Mouse (Mus musculus) C2C12 (cell line): ENCODE measurements around the gene Arhgap31. TPM values are rescaled to one million over a fixed set of nuclear protein-coding genes. Genes with fewer than 3 reads are reported as not detected.
A peak's percentile ranks its signal among the peaks of the same experiment; 100 is the strongest.

Experiments used
- H3K27me3 ChIP-seq: one replicate; pipeline ENCODE4 v1.6.1; 2011; ENCODE audit not compliant: control insufficient read depth, insufficient read depth, insufficient read length
- H3K36me3 ChIP-seq: one replicate; pipeline ENCODE4 v1.6.1; 2011; ENCODE audit not compliant: control insufficient read depth, insufficient read depth
- H3K4me3 ChIP-seq: one replicate; pipeline ENCODE4 v1.5.1; 2011; ENCODE audit warnings: mild to moderate bottlenecking, control low read depth; ENCODE audit not compliant: poor library complexity, insufficient read depth, severe bottlenecking
- H3K79me2 ChIP-seq: one replicate; pipeline ENCODE4 v1.6.1; 2011; ENCODE audit not compliant: control insufficient read depth, insufficient read depth
- H3K79me3 ChIP-seq: one replicate; pipeline ENCODE4 v1.6.1; 2011; ENCODE audit warnings: low read depth, control low read depth
- H3ac ChIP-seq: one replicate; pipeline ENCODE3; 2011; ENCODE audit warnings: low read depth; ENCODE audit not compliant: control insufficient read depth, insufficient read length
- CEBPB ChIP-seq: IDR thresholded peaks from one replicate; pipeline ENCODE4 v1.6.1; 2011; ENCODE audit warnings: low read depth, mild to moderate bottlenecking, control low read depth, moderate library complexity
- CTCF ChIP-seq: IDR thresholded peaks from one replicate; pipeline ENCODE4 v1.5.1; 2011; ENCODE audit not compliant: control insufficient read depth, insufficient read depth, insufficient read length
- FOSL1 ChIP-seq: IDR thresholded peaks from one replicate; pipeline ENCODE4 v1.8.0; 2011; ENCODE audit warnings: mild to moderate bottlenecking, low read length; ENCODE audit not compliant: poor library complexity, insufficient read depth, severe bottlenecking
- MAX ChIP-seq: IDR thresholded peaks from one replicate; pipeline ENCODE4 v1.6.1; 2011; ENCODE audit warnings: mild to moderate bottlenecking, control low read depth
- MYOD1 ChIP-seq: IDR thresholded peaks from one replicate; pipeline ENCODE4 v1.6.1; 2011; ENCODE audit warnings: low read depth; ENCODE audit not compliant: control insufficient read depth, insufficient read length
- MYOG ChIP-seq: IDR thresholded peaks from one replicate; pipeline ENCODE4 v1.6.1; 2011; ENCODE audit not compliant: control insufficient read depth, insufficient read length; ENCODE audit errors: extremely low read depth
- USF1 ChIP-seq: IDR thresholded peaks from one replicate; pipeline ENCODE4 v1.6.1; 2011; ENCODE audit warnings: low read depth, mild to moderate bottlenecking, control low read depth, moderate library complexity
- polyA plus RNA-seq: library from polyadenylated mRNA; unstranded; fragments of >200 nt; fragmentation: generic; extraction: Trizol; gene quantifications from one replicate; pipeline ENCODE4 v1.2.1, GENCODE M21; 2012; ENCODE audit warnings: missing spikeins

Arhgap31 gene
- polyA plus RNA-seq, 1 experiment = 15.7 TPM

DNA sequence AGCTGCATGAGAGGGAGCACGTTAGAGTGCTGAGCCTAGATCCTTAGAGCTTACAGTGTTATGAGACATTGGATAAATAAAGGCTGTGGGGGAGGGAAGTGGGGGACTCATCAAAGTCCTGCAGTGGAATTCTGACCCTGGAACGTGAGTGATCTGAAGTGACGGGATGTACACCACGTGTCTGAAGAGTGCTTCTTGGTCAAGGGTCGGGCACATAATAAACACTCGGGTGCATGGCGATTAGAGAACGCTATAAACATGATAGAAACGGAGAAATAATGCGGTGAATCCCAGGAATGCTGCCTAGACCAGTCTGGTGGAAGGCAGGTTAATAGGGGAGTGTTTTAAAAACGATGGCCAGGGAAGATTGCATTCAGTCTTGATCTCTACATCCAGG, 63.6 kb downstream of the Arhgap31 start:
- Histone ChIP-seq H3K36me3 (peaks cover 6% of the 10 kb centered on the region), H3ac (no peak overlapping the region), H3K79me3 (peaks cover 37% of the 10 kb centered on the region), H3K79me2 (peaks cover 84% of the 10 kb centered on the region), H3K27me3 (no peaks in the 10 kb centered on the region), H3K4me3 (no peak overlapping the region)
- TF ChIP-seq CEBPB = no peak
- no peak for TF ChIP-seq CTCF
- TF ChIP-seq MYOG = no peak
- TF ChIP-seq USF1 = no peak
- TF ChIP-seq MAX = no peak

- no peak for TF ChIP-seq MYOD1
- no peak for TF ChIP-seq USF1
Observed at GRCm38 (mm10) chr16:38648783-38649430, 64.2 kb downstream of the Arhgap31 start.

DNA sequence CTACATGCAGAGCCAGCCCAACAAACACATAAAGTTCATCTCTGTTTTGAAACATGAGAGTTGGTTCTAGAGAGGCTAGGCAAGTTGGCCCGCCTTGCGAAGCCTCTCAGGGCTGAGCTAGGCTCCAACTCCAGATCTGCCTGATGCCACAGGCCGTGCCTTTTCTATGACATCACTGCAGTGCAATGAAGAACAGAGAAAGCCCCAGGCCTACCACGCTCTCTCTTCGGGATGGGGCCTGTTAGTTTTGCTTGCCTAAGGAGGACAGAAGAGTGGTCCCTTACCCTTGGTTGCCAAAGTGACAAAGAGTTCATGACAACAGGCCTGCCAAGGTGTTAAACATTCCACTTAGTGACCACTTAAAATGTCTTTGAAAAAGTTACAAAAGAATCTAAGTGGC, 64.9 kb downstream of the Arhgap31 start:
- H3K79me3 ChIP-seq = peaks cover 42% of the 10 kb centered on the region
- no peak overlapping the region for H3ac ChIP-seq
- H3K4me3 ChIP-seq = no peak overlapping the region
- peaks cover 86% of the 10 kb centered on the region for H3K79me2 ChIP-seq
- no peaks in the 10 kb centered on the region for H3K27me3 ChIP-seq
- H3K36me3 ChIP-seq = peaks cover 6% of the 10 kb centered on the region
- no peak for TF ChIP-seq MAX
- no peak for TF ChIP-seq CEBPB
- no peak for TF ChIP-seq MYOD1
- no peak for TF ChIP-seq FOSL1
- TF ChIP-seq MYOG = no peak
- TF ChIP-seq CTCF = no peak
- no peak for TF ChIP-seq USF1

More at GRCm38 (mm10) chr16:38648783-38649430, 64.2 kb downstream of the Arhgap31 start:
- peaks cover 82% of the 10 kb centered on the region for H3K79me2 ChIP-seq
- H3K27me3 ChIP-seq = no peaks in the 10 kb centered on the region
- H3K4me3 ChIP-seq = no peak overlapping the region
- peaks cover 6% of the 10 kb centered on the region for H3K36me3 ChIP-seq
- H3K79me3 ChIP-seq = peaks cover 37% of the 10 kb centered on the region
- H3ac ChIP-seq = no peak overlapping the region

GRCm38 (mm10) chr16:38644455-38644854, 68.6 kb downstream of the Arhgap31 start:
- TF ChIP-seq MAX (no peak), MYOD1 (peak; percentile 83), USF1 (no peak), CTCF (no peak), CEBPB (no peak), FOSL1 (no peak), MYOG (no peak)
- no peak overlapping the region for H3K4me3 ChIP-seq
- H3K79me3 ChIP-seq = peaks cover 29% of the 10 kb centered on the region
- H3K79me2 ChIP-seq = peaks cover 73% of the 10 kb centered on the region
- no peak overlapping the region for H3ac ChIP-seq
- H3K27me3 ChIP-seq = no peaks in the 10 kb centered on the region
- H3K36me3 ChIP-seq = peaks cover 9% of the 10 kb centered on the region

DNA sequence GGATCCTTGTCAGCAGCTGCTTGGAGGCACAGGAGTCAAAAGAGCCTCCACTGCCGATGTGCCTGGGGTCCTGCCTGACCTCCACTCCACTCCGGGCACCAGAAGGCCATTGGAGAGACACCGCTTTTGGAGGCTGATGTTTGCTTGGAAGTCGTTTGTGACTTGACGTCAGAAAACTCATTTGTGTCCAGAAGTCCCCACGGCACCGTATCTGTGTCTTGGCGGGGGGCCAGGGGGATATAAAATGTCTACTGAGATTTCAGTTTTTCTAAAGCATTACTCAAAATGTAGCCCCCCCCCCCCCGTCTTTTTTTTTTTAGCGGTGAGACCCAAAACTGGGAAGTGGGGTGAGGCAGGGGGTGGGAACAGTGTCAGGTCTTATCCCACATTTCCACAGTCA, 76.0 kb downstream of the Arhgap31 start:
- Histone ChIP-seq H3K79me3 (no peaks in the 10 kb centered on the region), H3K4me3 (no peak overlapping the region), H3K27me3 (no peaks in the 10 kb centered on the region), H3K79me2 (peaks cover 8% of the 10 kb centered on the region), H3K36me3 (peaks cover 35% of the 10 kb centered on the region), H3ac (no peak overlapping the region)
- TF ChIP-seq MAX (no peak), USF1 (no peak), CTCF (no peak), MYOG (no peak), FOSL1 (no peak), MYOD1 (no peak), CEBPB (no peak)

DNA sequence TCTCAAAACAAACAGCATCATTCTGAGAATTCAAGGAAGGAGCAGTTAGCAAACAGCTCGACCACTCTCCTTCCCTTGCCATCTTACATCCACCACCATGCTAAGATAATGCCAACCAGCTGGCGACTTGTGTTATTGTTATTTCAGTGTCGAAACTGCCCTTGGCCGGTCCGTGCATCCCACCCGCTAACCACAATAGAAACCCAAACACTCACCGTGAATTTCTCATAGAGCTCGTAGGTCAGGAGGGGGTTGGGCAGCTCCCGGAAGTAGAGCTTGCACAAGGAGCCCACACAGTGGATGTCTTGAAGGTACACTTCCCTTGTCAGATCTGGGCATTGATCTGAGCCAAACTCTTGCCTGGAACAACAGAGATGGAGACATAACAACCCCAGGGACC, 76.4 kb downstream of the Arhgap31 start:
- no peak overlapping the region for H3ac ChIP-seq

More for the DNA sequence above, 76.4 kb downstream of the Arhgap31 start:
- no peak for TF ChIP-seq CEBPB
- TF ChIP-seq FOSL1 = no peak
- no peak for TF ChIP-seq MYOG
- TF ChIP-seq CTCF = no peak
- no peak for TF ChIP-seq MAX
- TF ChIP-seq MYOD1 = no peak
- no peak for TF ChIP-seq USF1
- H3K79me2 ChIP-seq = peaks cover 8% of the 10 kb centered on the region
- H3K36me3 ChIP-seq = peaks cover 38% of the 10 kb centered on the region
- no peaks in the 10 kb centered on the region for H3K27me3 ChIP-seq
- H3K4me3 ChIP-seq = no peak overlapping the region
- H3K79me3 ChIP-seq = no peaks in the 10 kb centered on the region
